Mouse (Mus musculus) MEL (cell line): ENCODE data around the gene Arhgap18. TPM values are rescaled to one million over a fixed set of nuclear protein-coding genes. Genes with fewer than 3 reads are reported as not detected.

Source experiments
- DNase-seq: peaks from one replicate; pipeline ENCODE4 v3.0.0; 2011; ENCODE audit warnings: low read depth, low spot score
- H3K27ac ChIP-seq: 2 replicates; pipeline ENCODE4 v1.5.1; 2012; ENCODE audit warnings: low read depth, mild to moderate bottlenecking, control low read depth, low read length, moderate library complexity; ENCODE audit not compliant: control insufficient read depth
- H3K27me3 ChIP-seq, 2 experiments: fragments of 150-350 bp in 1 of 2; sonication (generic) in 1 of 2; 2 replicates each; pipeline ENCODE4 v1.6.1; 2012; ENCODE audit warnings: low read length in 2 of 2, mild to moderate bottlenecking in 2 of 2, improper control_type of control experiment in 1 of 2, moderate library complexity in 1 of 2; ENCODE audit not compliant: insufficient read depth in 2 of 2, control insufficient read depth in 1 of 2
- H3K36me3 ChIP-seq, 2 experiments: 2 replicates each; pipeline ENCODE4 v1.6.1; 2012 to 2014; ENCODE audit warnings: low read length in 2 of 2, improper control_type of control experiment in 1 of 2, inconsistent platforms in 1 of 2, mild to moderate bottlenecking in 1 of 2; ENCODE audit not compliant: insufficient read depth in 2 of 2, control insufficient read depth in 1 of 2
- H3K4me1 ChIP-seq, 2 experiments: fragments of 150-350 bp in 1 of 2; sonication (generic) in 1 of 2; 2 replicates each; pipeline ENCODE4 v1.6.1; 2012; ENCODE audit warnings: low read length in 2 of 2, improper control_type of control experiment in 1 of 2, mild to moderate bottlenecking in 1 of 2; ENCODE audit not compliant: insufficient read depth in 2 of 2, control insufficient read depth in 1 of 2
- H3K4me3 ChIP-seq, 2 experiments: fragments of 150-350 bp in 1 of 2; sonication (generic) in 1 of 2; 2 replicates each; pipeline ENCODE4 v1.5.1; 2012; ENCODE audit warnings: low read depth in 2 of 2, low read length in 2 of 2, mild to moderate bottlenecking in 2 of 2, moderate library complexity in 2 of 2, control low read depth in 1 of 2, improper control_type of control experiment in 1 of 2; ENCODE audit not compliant: control insufficient read depth in 1 of 2, insufficient read depth in 1 of 2
- H3K79me2 ChIP-seq: 2 replicates; pipeline ENCODE4 v1.6.1; 2012; ENCODE audit warnings: mild to moderate bottlenecking, low read length, moderate library complexity; ENCODE audit not compliant: control insufficient read depth, poor library complexity, insufficient read depth
- H3K9ac ChIP-seq: 2 replicates; pipeline ENCODE4 v1.6.1; 2012; ENCODE audit warnings: low read depth, mild to moderate bottlenecking, control low read depth, low read length, moderate library complexity; ENCODE audit not compliant: control insufficient read depth, poor library complexity, severe bottlenecking
- H3K9me3 ChIP-seq: fragments of 150-350 bp; sonication (generic); replicated peaks from 2 replicates; pipeline ENCODE4 v1.6.1; 2012; ENCODE audit warnings: mild to moderate bottlenecking, low read length, improper control_type of control experiment, moderate library complexity; ENCODE audit not compliant: insufficient read depth
- BHLHE40 ChIP-seq: IDR thresholded peaks from 2 replicates; pipeline ENCODE4 v1.6.1; 2012; ENCODE audit warnings: low read depth, mild to moderate bottlenecking, inconsistent platforms, low read length, improper control_type of control experiment, borderline replicate concordance
- EP300 ChIP-seq, 2 experiments: IDR thresholded peaks; 2 replicates each; pipeline ENCODE4 v1.6.1; 2011; ENCODE audit warnings: improper control_type of control experiment in 2 of 2, low read length in 2 of 2, low read depth in 1 of 2, mild to moderate bottlenecking in 1 of 2
- GABPA ChIP-seq: IDR thresholded peaks from 2 replicates; pipeline ENCODE4 v1.6.1; 2012; ENCODE audit warnings: low read depth, mild to moderate bottlenecking, inconsistent platforms, low read length, improper control_type of control experiment, moderate library complexity
- MAFK ChIP-seq: IDR thresholded peaks from 2 replicates; pipeline ENCODE4 v1.6.1; 2011; ENCODE audit warnings: low read depth, mild to moderate bottlenecking, low read length, improper control_type of control experiment, borderline replicate concordance
- MAX ChIP-seq: IDR thresholded peaks from 2 replicates; pipeline ENCODE4 v1.6.1; 2011; ENCODE audit warnings: low read length, improper control_type of control experiment
- MYB ChIP-seq: IDR thresholded peaks from 2 replicates; pipeline ENCODE4 v1.6.1; 2011; ENCODE audit warnings: mild to moderate bottlenecking, low read depth, low read length, improper control_type of control experiment
- NRF1 ChIP-seq: IDR thresholded peaks from 2 replicates; pipeline ENCODE4 v1.6.1; 2014; ENCODE audit warnings: low read depth, mild to moderate bottlenecking, inconsistent platforms, low read length, improper control_type of control experiment, moderate library complexity; ENCODE audit not compliant: poor library complexity, insufficient read depth, severe bottlenecking
- POLR2AphosphoS5 ChIP-seq: IDR thresholded peaks from 2 replicates; pipeline ENCODE4 v1.6.1; 2012; ENCODE audit warnings: low read depth, borderline replicate concordance, mild to moderate bottlenecking, inconsistent platforms, low read length, moderate library complexity, mixed read lengths
- SMC3 ChIP-seq: IDR thresholded peaks from 2 replicates; pipeline ENCODE4 v1.6.1; 2011; ENCODE audit warnings: low read depth, low read length, improper control_type of control experiment
- TAL1 ChIP-seq: IDR thresholded peaks from 2 replicates; pipeline ENCODE4 v1.6.1; 2012; ENCODE audit warnings: mild to moderate bottlenecking, inconsistent platforms, low read length, moderate library complexity, mixed read lengths
- TBP ChIP-seq: IDR thresholded peaks from 2 replicates; pipeline ENCODE4 v1.8.0; 2011; ENCODE audit warnings: low read depth, low read length, improper control_type of control experiment
- ZC3H11A ChIP-seq: IDR thresholded peaks from 2 replicates; pipeline ENCODE4 v1.6.1; 2012; ENCODE audit warnings: low read depth, mild to moderate bottlenecking, inconsistent platforms, low read length, improper control_type of control experiment
- ZKSCAN1 ChIP-seq: IDR thresholded peaks from 2 replicates; pipeline ENCODE4 v1.6.1; 2012; ENCODE audit warnings: low read depth, mild to moderate bottlenecking, inconsistent platforms, low read length, improper control_type of control experiment, moderate library complexity
- polyA plus RNA-seq, 2 experiments: library from polyadenylated mRNA; stranded (reverse) in 1 of 2; unstranded in 1 of 2; fragments of >175 nt in 1 of 2; fragments of >200 nt in 1 of 2; gene quantifications; 2 replicates each; pipeline versions ENCODE4 v1.2.1 to v1.2.4; 2012; ENCODE audit warnings: low replicate concordance in 2 of 2, low read depth in 1 of 2; ENCODE audit not compliant: insufficient read length in 2 of 2, insufficient read depth in 1 of 2, missing spikeins in 1 of 2
- total RNA-seq: library from RNA; depleted of rRNA; stranded (reverse); fragments of 300-350 nt; gene quantifications from 2 replicates; pipeline ENCODE4 v1.2.3, GENCODE M21; 2012

The Arhgap18 gene
- total and polyA plus RNA-seq, 3 experiments = 3.4 to 4.4 TPM; not detected in 1

DNA sequence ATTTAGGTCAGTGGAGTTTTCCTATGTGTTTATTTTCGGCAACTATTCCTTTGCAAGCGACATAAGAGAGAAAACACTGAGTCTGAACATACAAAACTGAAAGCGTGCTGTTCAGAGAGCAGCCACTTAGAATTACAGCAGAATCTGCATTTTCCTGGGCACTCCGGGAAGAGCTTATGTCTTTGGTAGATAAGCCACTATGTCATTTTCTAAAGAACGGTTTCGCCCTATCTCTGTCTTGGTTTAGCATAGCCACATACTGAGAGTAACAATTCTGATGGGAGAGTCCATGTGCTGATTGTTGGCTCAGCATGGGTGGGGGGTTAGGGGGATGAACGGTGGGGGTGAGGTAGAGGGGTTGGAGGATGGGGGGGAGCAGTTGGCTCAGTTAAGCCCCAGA, 197.2 kb downstream of the Arhgap18 start (continued):
- TF ChIP-seq SMC3 (peak; percentile 18), POLR2AphosphoS5 (no peak)

DNA sequence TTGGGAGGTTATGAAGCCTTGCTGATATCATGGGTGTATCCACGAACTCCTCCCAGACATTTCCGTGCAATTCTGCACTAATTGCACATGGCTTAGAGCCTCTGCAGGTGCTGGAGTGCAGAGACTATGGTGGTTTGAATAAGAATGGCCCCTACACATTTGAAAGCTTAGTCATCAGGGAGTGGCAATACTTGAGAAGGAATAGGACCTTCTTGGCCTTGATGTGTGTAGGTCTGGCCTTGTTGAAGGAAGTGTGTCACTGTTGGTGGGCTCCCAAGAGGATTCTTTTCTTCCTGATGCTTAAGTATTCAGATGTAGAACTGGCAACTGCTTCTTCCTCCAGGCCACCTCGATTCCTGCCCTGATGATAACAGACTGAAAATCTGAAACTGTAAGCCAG, 205.3 kb downstream of the Arhgap18 start:
- H3K4me1 ChIP-seq = no peaks in the 10 kb centered on the region
- H3K4me3 ChIP-seq = no peak overlapping the region
- no peaks in the 10 kb centered on the region for H3K36me3 ChIP-seq
- peaks cover 0 to 2% of the 10 kb centered on the region in 2 experiments; a peak in 1 of 4 replicates for H3K27me3 ChIP-seq
- H3K9ac ChIP-seq = no peak overlapping the region
- TF ChIP-seq ZC3H11A (no peak), TBP (no peak), BHLHE40 (no peak), MAX (no peak), GABPA (no peak), NRF1 (no peak), ZKSCAN1 (no peak), EP300 (IDR thresholded peaks at IDR 0.05; ENCODE audit: low read depth in 1 of 2, low read length in 2 of 2) (no peak), MAFK (no peak), MYB (no peak), TAL1 (no peak)
- TF ChIP-seq, all 39 proteins: peak for 0
- H3K9me3 ChIP-seq = no peaks in the 10 kb centered on the region
- no peak for DNase-seq
- no peaks in the 10 kb centered on the region for H3K79me2 ChIP-seq
- H3K27ac ChIP-seq = no peak overlapping the region
